Mouse (Mus musculus) forebrain, postnatal 0 days (tissue): Measurements from ENCODE around the gene Bpi. TPM values are rescaled to one million over a fixed set of nuclear protein-coding genes. Genes with fewer than 3 reads are reported as not detected.

Experiments used
- ATAC-seq: fragments of 200-750 bp; cut with Nextera tagmentation; 2 replicates; pipeline ENCODE4 v1.8.0; 2017; ENCODE audit warnings: mild to moderate bottlenecking, moderate library complexity
- DNase-seq: peaks from one replicate; pipeline ENCODE4 v3.0.0-alpha.2; 2015
- H3K27ac ChIP-seq: fragments of 300-500 bp; sonication (generic); 2 replicates; pipeline ENCODE4 v1.5.1; 2014; ENCODE audit warnings: low read depth, mild to moderate bottlenecking, antibody characterized with exemption, low read length, moderate library complexity, mixed read lengths
- H3K27me3 ChIP-seq: fragments of 300-500 bp; sonication (generic); 2 replicates; pipeline ENCODE4 v1.6.1; 2014; ENCODE audit warnings: mild to moderate bottlenecking, low read length, mixed read lengths; ENCODE audit not compliant: insufficient read depth
- H3K36me3 ChIP-seq: fragments of 300-500 bp; sonication (generic); 2 replicates; pipeline ENCODE4 v1.6.1; 2014; ENCODE audit warnings: mild to moderate bottlenecking, moderate library complexity; ENCODE audit not compliant: insufficient read depth
- H3K4me1 ChIP-seq: fragments of 300-500 bp; sonication (generic); 2 replicates; pipeline ENCODE4 v1.6.1; 2014; ENCODE audit warnings: antibody characterized with exemption; ENCODE audit not compliant: insufficient read depth
- H3K4me2 ChIP-seq: fragments of 300-500 bp; sonication (generic); 2 replicates; pipeline ENCODE4 v1.6.1; 2014; ENCODE audit warnings: low read depth, mild to moderate bottlenecking, moderate library complexity
- H3K4me3 ChIP-seq: fragments of 300-500 bp; sonication (generic); 2 replicates; pipeline ENCODE4 v1.5.1; 2014; ENCODE audit warnings: low read depth, low read length, mixed read lengths
- H3K9ac ChIP-seq: fragments of 300-500 bp; sonication (generic); 2 replicates; pipeline ENCODE4 v1.6.1; 2014; ENCODE audit warnings: mild to moderate bottlenecking
- H3K9me3 ChIP-seq: fragments of 300-500 bp; sonication (generic); 2 replicates; pipeline ENCODE4 v1.6.1; 2016; ENCODE audit warnings: low read length
- CTCF ChIP-seq: sonication (generic); IDR thresholded peaks from 2 replicates; pipeline ENCODE4 v1.5.1; 2016; ENCODE audit warnings: antibody characterized with exemption, control low read depth, low read depth
- WGBS: fragments of 180-500 bp; shearing (Covaris S2); extraction: QIAGEN DNeasy Blood & Tissue Kit; methylation state at CpG from one replicate; pipeline ENCODE4 v1.1.7; 2014; 5-methylcytosine and 5-hydroxymethylcytosine counted together
- microRNA-seq, 2 experiments: library from miRNA; unstranded; fragments of <30 nt; microRNA quantifications; one replicate each; pipeline ENCODE4; 2016
- polyA plus RNA-seq: library from polyadenylated mRNA; unstranded; fragments of >200 nt; fragmentation: Nextera tagmentation; extraction: Ambion mirVana; gene quantifications from 2 replicates; pipeline ENCODE4 v1.2.1, GENCODE M21; 2015
- total RNA-seq: library from RNA; depleted of rRNA; stranded (reverse); fragments of >200 nt; gene quantifications from 2 replicates; pipeline ENCODE4 v1.2.3, GENCODE M21; 2014; rRNA removed

Bpi gene
- total and polyA plus RNA-seq, 2 experiments from 2014 or later = not detected

- Histone ChIP-seq H3K9me3 (no peaks in the 10 kb centered on the region), H3K27ac (no peak overlapping the region), H3K27me3 (no peaks in the 10 kb centered on the region), H3K36me3 (no peaks in the 10 kb centered on the region), H3K9ac (no peak overlapping the region), H3K4me2 (no peak overlapping the region), H3K4me1 (no peaks in the 10 kb centered on the region), H3K4me3 (no peak overlapping the region)
- no peak for DNase-seq
- ATAC-seq = no peak
- no peak for TF ChIP-seq CTCF
- WGBS = 55% methylated on average over 8 of the region's 8 CpGs
Measured at GRCm38 (mm10) chr2:158325609-158326008, 67.7 kb downstream of the Bpi start.

Small RNA genes lying within 50 kb of the gene (microRNA-seq; reads per million reads assigned to microRNA genes)
- gene Mir7685 = 0 to 0.49 reads per million in 2 experiments

Other genes with a start within 250 kb of the Bpi start
- 17.3 and 19.9 TPM in 2 replicates for gene Tti1, start 229.7 kb upstream of the Bpi start, total RNA-seq
- 6.6 and 8.1 TPM in 2 replicates for gene Tti1, start 229.7 kb upstream of the Bpi start, polyA plus RNA-seq
- gene Rprd1b, start 229.6 kb upstream of the Bpi start, total RNA-seq = 39.8 and 61.3 TPM in 2 replicates
- gene Rprd1b, start 229.6 kb upstream of the Bpi start, polyA plus RNA-seq = 12.9 and 18.8 TPM in 2 replicates
- 9.1 and 13.0 TPM in 2 replicates for gene Tgm2, start 111.7 kb upstream of the Bpi start, total RNA-seq
- gene Tgm2, start 111.7 kb upstream of the Bpi start, polyA plus RNA-seq = 6.1 TPM in 2 replicates
- gene D630003M21Rik, start 28.9 kb upstream of the Bpi start, total RNA-seq = 5.4 and 6.6 TPM in 2 replicates
- 1.6 and 1.9 TPM in 2 replicates for gene D630003M21Rik, start 28.9 kb upstream of the Bpi start, polyA plus RNA-seq
- 4.7 and 5.3 TPM in 2 replicates for gene Lbp, start 48.4 kb downstream of the Bpi start, total RNA-seq
- 5.7 and 8.0 TPM in 2 replicates for gene Lbp, start 48.4 kb downstream of the Bpi start, polyA plus RNA-seq
- 68.4 and 142 TPM in 2 replicates for gene Snhg11, start 117.5 kb downstream of the Bpi start, total RNA-seq
- gene Snhg11, start 117.5 kb downstream of the Bpi start, polyA plus RNA-seq = 39.8 and 179 TPM in 2 replicates
- gene Ralgapb, start 151.8 kb downstream of the Bpi start, total RNA-seq = 45.2 and 55.5 TPM in 2 replicates
- gene Ralgapb, start 151.8 kb downstream of the Bpi start, polyA plus RNA-seq = 10.5 and 16.6 TPM in 2 replicates
- not detected in 2 replicates for gene Adig, start 244.5 kb downstream of the Bpi start, total RNA-seq
- not detected in 2 replicates for gene Adig, start 244.5 kb downstream of the Bpi start, polyA plus RNA-seq